Mouse (Mus musculus) hindbrain, embryonic 16.5 days (tissue): ENCODE results near the gene Lsamp. TPM values are rescaled to one million over a fixed set of nuclear protein-coding genes. Genes with fewer than 3 reads are reported as not detected.
A peak's percentile ranks its signal among the peaks of the same experiment; 100 is the strongest.

ENCODE experiments used
- ATAC-seq: fragments of 200-750 bp; cut with Nextera tagmentation; 2 replicates; pipeline ENCODE4 v1.8.0; 2017; ENCODE audit warnings: moderate TSS enrichment, moderate library complexity
- H3K27ac ChIP-seq: fragments of 300-500 bp; sonication (generic); 2 replicates; pipeline ENCODE4 v1.5.1; 2014; ENCODE audit warnings: low read depth, mild to moderate bottlenecking, control low read depth, low read length, moderate library complexity
- H3K27me3 ChIP-seq: fragments of 300-500 bp; sonication (generic); replicated peaks from 2 replicates; pipeline ENCODE4 v1.6.1; 2014; ENCODE audit warnings: low read length; ENCODE audit not compliant: control insufficient read depth, insufficient read depth
- H3K36me3 ChIP-seq: fragments of 300-500 bp; sonication (generic); 2 replicates; pipeline ENCODE4 v1.6.1; 2014; ENCODE audit warnings: mild to moderate bottlenecking, low read length, moderate library complexity, mixed read lengths; ENCODE audit not compliant: control insufficient read depth, insufficient read depth
- H3K4me1 ChIP-seq: fragments of 300-500 bp; sonication (generic); 2 replicates; pipeline ENCODE4 v1.6.1; 2014; ENCODE audit warnings: low read depth, low read length; ENCODE audit not compliant: control insufficient read depth, insufficient read depth
- H3K4me2 ChIP-seq: fragments of 300-500 bp; sonication (generic); 2 replicates; pipeline ENCODE4 v1.6.1; 2014; ENCODE audit warnings: mild to moderate bottlenecking, low read length, control low read depth, moderate library complexity
- H3K4me3 ChIP-seq: fragments of 300-500 bp; sonication (generic); 2 replicates; pipeline ENCODE4 v1.5.1; 2014; ENCODE audit warnings: mild to moderate bottlenecking, low read length, control low read depth, moderate library complexity
- H3K9ac ChIP-seq: fragments of 300-500 bp; sonication (generic); 2 replicates; pipeline ENCODE4 v1.6.1; 2014; ENCODE audit warnings: low read depth, mild to moderate bottlenecking, control low read depth, low read length, moderate library complexity
- H3K9me3 ChIP-seq: fragments of 300-500 bp; sonication (generic); 2 replicates; pipeline ENCODE4 v1.6.1; 2014; ENCODE audit warnings: mild to moderate bottlenecking, low read length, moderate library complexity; ENCODE audit not compliant: control insufficient read depth
- WGBS: fragments of 180-500 bp; shearing (Covaris S2); extraction: QIAGEN DNeasy Blood & Tissue Kit; methylation state at CpG from one replicate; pipeline ENCODE4 v1.1.7; 2014; 5-methylcytosine and 5-hydroxymethylcytosine counted together
- polyA plus RNA-seq: library from polyadenylated mRNA; unstranded; fragments of >200 nt; fragmentation: Nextera tagmentation; extraction: Ambion mirVana; gene quantifications from 2 replicates; pipeline ENCODE4 v1.2.1, GENCODE M21; 2015

The Lsamp gene
- polyA plus RNA-seq, 1 experiment from 2014 or later = 107 TPM

DNA sequence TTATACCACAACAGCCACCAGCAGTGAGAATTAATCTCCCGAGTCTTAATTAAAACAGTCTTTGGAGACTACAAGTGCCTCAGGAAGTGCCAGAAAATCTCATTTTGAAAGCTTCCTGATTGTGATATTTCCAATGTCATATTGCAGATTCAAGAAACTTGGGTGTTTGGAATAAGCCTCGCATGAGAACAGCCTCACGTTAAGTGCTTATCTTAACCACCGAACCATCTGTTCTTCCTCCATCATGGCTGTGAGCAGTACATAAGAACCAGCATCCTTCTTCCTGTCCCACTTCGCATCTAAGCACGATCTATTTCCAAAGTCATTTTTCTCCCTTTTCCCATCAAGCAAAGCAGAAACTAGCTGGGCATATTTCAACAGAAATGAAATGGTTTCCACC, 1780.1 kb downstream of the Lsamp start:
- WGBS = 77% methylated on average over 6 of the region's 6 CpGs
- no peak for ATAC-seq
- H3K4me3 ChIP-seq = no peak overlapping the region

DNA sequence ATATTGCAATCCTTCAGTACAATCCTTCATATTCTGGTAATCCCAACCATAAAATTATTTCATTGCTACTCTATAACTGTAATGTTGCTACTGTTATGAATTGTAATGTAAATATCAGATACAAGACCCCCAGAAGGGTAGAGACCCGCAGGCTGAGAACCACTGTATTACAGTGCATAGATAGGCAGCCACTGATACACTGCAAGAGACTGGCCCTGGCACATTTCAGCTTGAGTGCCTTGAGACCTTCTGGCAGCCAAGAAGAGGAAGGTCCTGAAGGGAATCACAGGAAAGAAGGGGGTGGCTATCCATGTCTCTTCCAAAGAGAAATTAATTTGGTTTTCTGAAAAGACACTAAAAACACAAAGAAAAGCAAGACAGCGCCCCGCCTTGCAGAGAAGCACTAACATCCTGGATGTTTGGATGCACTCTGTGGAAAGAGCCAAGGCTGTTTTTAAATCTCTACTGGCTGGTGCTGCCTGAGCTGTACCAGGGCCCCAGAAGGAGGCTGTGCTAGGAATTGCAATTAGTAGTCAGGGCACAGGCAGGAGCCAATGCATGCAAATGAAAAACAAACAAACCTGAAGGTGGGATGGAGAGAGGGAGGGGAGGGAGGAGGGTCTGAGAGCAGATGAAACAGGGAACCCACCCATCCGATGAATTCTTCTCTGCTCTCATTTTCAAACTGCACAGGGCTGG, 1787.4 kb downstream of the Lsamp start:
- H3K27ac ChIP-seq = peak overlapping the region; percentile 64
- H3K4me1 ChIP-seq = peaks cover 6% of the 10 kb centered on the region; the same call in 1 of the 2 replicates
- H3K9ac ChIP-seq = no peak overlapping the region
- 44% methylated on average over 4 of the region's 4 CpGs for WGBS
- ATAC-seq = peak; percentile 93
- no peak overlapping the region for H3K4me2 ChIP-seq
- no peak overlapping the region for H3K4me3 ChIP-seq
- H3K9me3 ChIP-seq = no peaks in the 10 kb centered on the region
- no peaks in the 10 kb centered on the region for H3K36me3 ChIP-seq
- no peaks in the 10 kb centered on the region for H3K27me3 ChIP-seq

More for the DNA sequence above, 1780.1 kb downstream of the Lsamp start:
- H3K4me1 ChIP-seq = no peaks in the 10 kb centered on the region
- no peaks in the 10 kb centered on the region for H3K36me3 ChIP-seq
- H3K27me3 ChIP-seq = no peaks in the 10 kb centered on the region
- H3K9me3 ChIP-seq = no peaks in the 10 kb centered on the region
- H3K27ac ChIP-seq = no peak overlapping the region
- H3K9ac ChIP-seq = no peak overlapping the region
- H3K4me2 ChIP-seq = no peak overlapping the region

DNA sequence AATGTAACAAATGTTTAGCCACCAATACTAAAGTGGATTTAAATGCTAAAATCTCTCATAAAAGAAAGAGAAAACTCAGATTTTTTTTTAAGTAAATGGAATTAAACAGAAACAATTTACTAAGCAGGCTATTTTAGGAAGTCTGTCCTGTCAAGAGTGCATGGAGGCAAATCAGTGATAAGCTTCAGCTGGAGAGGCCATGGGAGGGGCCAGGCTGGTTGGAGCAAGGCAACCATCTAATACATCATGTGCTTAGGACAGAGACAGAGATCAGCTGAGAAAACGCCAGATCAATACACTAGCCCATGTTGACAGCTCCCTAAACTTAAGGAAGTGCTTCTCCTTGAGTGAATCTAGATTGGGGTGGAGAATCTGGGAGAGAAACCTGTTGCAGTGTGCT, 1793.4 kb downstream of the Lsamp start:
- no peaks in the 10 kb centered on the region for H3K9me3 ChIP-seq
- ATAC-seq = no peak
- H3K4me1 ChIP-seq = no peaks in the 10 kb centered on the region
- no peaks in the 10 kb centered on the region for H3K27me3 ChIP-seq
- no peak overlapping the region for H3K4me3 ChIP-seq
- H3K4me2 ChIP-seq = no peak overlapping the region
- WGBS = 78% methylated on average over 1 of the region's 1 CpGs
- H3K9ac ChIP-seq = no peak overlapping the region
- H3K27ac ChIP-seq = no peak overlapping the region
- no peaks in the 10 kb centered on the region for H3K36me3 ChIP-seq

DNA sequence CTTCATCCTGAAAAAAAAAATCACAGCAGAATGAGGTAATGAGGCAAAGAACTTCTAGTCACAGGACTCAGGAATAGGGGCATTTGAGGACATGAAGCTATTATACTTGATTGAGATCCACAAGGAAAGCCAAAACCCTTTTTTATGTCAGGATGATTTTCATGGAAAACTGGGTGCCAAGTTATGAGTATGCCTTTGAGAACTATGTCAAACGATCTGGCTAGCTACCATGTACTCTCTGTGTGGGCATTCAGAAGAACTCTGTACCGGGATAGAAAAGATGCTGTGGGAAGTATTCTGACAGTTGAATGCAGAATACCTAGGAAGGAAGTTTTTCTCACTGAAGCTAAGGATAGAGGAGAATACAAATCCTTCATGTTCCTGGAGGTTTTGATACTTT, 1801.4 kb downstream of the Lsamp start:
- no peak overlapping the region for H3K27ac ChIP-seq
- H3K4me3 ChIP-seq = no peak overlapping the region
- H3K36me3 ChIP-seq = no peaks in the 10 kb centered on the region
- no peaks in the 10 kb centered on the region for H3K4me1 ChIP-seq
- no peaks in the 10 kb centered on the region for H3K27me3 ChIP-seq
- H3K4me2 ChIP-seq = no peak overlapping the region
- 76% methylated on average over 2 of the region's 2 CpGs for WGBS
- no peaks in the 10 kb centered on the region for H3K9me3 ChIP-seq
- no peak overlapping the region for H3K9ac ChIP-seq
- ATAC-seq = no peak

DNA sequence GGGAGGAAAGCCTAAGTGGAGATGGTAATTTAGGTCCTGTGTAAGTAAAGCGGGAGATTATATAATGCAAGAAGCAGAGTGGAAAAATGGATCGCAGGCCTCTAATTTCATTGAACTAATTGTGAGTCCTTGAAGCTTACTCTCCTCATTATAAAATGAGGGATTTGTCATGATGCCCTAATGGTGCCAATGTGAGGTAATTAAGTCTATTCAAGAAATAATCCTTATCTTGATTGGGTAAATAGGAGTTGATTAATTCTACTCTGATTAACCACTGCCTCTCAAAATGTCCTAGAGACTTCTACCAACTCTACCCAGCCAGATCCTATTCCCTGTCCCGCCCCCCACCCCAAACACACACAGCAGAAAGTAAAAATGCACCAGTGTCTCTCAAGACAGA, 1802.5 kb downstream of the Lsamp start:
- WGBS = 85% methylated on average over 3 of the region's 3 CpGs

DNA sequence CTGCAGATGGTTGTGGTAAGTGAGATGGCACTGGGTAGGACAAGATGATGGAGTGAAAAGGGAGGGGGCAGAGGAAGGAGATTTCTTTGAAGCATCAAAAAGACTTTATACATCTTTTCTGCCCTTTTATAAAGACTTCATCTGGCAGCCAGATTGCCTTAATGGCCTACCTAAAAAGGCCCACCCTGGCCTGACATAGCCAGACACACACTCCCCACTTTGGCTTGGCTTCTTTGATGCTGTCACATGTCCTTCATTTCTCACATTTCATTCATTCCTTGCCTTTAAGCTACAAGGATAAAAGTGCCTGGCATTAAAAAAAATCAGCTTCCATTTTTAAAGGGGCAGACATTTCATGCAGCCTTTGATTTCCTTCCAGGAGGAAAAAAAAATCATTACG, 1803.0 kb downstream of the Lsamp start:
- Histone ChIP-seq H3K4me1 (no peaks in the 10 kb centered on the region), H3K27me3 (no peaks in the 10 kb centered on the region), H3K4me2 (no peak overlapping the region), H3K27ac (no peak overlapping the region), H3K36me3 (no peaks in the 10 kb centered on the region), H3K9me3 (no peaks in the 10 kb centered on the region), H3K9ac (no peak overlapping the region), H3K4me3 (no peak overlapping the region)
- 56% methylated on average over 1 of the region's 1 CpGs for whole genome bisulfite sequencing
- no peak for ATAC-seq

More for the DNA sequence above, 1802.5 kb downstream of the Lsamp start:
- ATAC-seq = no peak
- no peak overlapping the region for H3K27ac ChIP-seq
- no peak overlapping the region for H3K4me2 ChIP-seq
- no peaks in the 10 kb centered on the region for H3K9me3 ChIP-seq
- no peak overlapping the region for H3K4me3 ChIP-seq
- no peaks in the 10 kb centered on the region for H3K27me3 ChIP-seq
- no peaks in the 10 kb centered on the region for H3K36me3 ChIP-seq
- no peaks in the 10 kb centered on the region for H3K4me1 ChIP-seq
- H3K9ac ChIP-seq = no peak overlapping the region

DNA sequence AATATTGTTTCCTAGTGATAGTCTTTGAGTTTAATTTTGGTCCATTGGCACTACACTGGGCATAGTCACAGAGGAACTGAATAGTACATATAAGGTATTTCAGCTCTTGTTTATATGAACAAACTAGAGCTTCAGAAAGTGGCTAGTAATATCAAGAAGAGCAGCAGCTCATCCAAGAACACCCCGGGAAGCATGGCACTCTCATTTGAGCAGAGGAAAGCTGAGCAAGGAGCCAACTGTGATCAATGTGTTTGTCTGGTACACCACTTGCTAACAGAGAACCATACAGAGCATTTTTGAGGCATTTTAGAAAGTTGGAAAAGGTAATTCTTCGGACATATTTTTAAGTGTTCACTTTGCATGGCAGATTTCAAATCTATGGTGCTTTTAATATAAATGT, 1805.9 kb downstream of the Lsamp start:
- H3K9ac ChIP-seq = no peak overlapping the region
- H3K27me3 ChIP-seq = no peaks in the 10 kb centered on the region
- no peaks in the 10 kb centered on the region for H3K4me1 ChIP-seq
- H3K9me3 ChIP-seq = no peaks in the 10 kb centered on the region
- no peak overlapping the region for H3K4me3 ChIP-seq
- no peak for ATAC-seq
- no peak overlapping the region for H3K4me2 ChIP-seq
- 97% methylated on average over 2 of the region's 2 CpGs for WGBS
- H3K27ac ChIP-seq = no peak overlapping the region
- H3K36me3 ChIP-seq = no peaks in the 10 kb centered on the region

DNA sequence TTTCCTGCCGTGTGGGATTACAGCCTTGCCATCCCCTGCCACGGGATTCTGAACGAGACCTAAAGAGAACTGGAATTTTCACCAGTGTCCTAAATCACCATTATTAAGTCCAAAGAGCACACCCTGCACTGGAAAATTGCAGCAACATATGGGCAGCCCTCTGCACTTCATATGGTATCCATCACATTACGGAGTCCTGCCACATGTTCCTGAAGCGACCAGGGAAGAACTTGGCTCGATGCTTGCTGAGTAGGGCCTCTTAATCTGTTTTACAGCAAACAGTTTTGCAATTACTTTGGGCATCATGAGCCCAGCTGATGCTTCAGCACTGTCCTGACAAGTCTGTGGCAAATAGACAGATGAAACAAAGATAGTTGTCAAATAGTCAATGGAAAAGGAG, 1836.2 kb downstream of the Lsamp start:
- WGBS = 69% methylated on average over 6 of the region's 6 CpGs
- Histone ChIP-seq H3K27ac (no peak overlapping the region), H3K4me1 (no peaks in the 10 kb centered on the region), H3K36me3 (no peaks in the 10 kb centered on the region), H3K9ac (no peak overlapping the region), H3K4me3 (no peak overlapping the region), H3K9me3 (no peaks in the 10 kb centered on the region), H3K27me3 (no peaks in the 10 kb centered on the region), H3K4me2 (no peak overlapping the region)
- peak; percentile 76 for ATAC-seq

DNA sequence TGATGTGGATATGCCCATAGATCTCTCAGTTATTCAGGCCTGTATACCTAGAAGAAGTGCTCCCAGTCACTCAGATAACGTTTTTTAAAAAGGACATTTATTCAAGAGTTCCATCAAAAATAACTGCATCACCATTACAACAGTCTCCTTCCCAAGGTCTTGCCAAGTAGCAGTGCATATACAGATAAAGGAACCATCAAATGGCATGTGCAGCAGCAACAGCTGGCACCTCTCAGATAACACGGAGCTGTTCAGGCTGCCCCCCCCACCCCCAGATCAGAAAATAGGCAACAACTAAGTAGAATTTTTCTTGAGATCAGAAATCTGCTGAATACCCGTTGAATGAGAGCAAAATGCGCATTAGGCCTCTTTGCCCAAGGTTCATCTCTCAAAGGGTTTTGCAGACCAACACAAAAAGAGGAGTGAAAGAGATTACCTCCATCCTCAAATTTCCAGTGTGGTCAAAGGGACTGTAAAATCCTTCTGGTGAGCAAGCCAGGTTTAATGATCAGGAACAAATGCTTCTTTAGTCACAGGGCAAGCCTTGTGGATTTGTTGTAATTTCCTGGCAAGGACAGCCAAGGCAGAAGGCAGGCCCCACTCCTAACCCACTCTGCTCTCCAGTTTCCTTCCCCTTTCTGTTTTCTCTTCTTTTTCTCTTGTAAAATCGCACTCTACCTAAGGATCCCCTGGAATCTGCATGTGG, 1842.9 kb downstream of the Lsamp start:
- no peaks in the 10 kb centered on the region for H3K9me3 ChIP-seq
- no peak overlapping the region for H3K27ac ChIP-seq
- H3K36me3 ChIP-seq = no peaks in the 10 kb centered on the region
- H3K4me1 ChIP-seq = no peaks in the 10 kb centered on the region; the same call in 1 of the 2 replicates
- 64% methylated on average over 5 of the region's 5 CpGs for WGBS
- ATAC-seq = peak; percentile 42; the same call in 1 of the 2 replicates
- no peak overlapping the region for H3K9ac ChIP-seq
- no peaks in the 10 kb centered on the region for H3K27me3 ChIP-seq
- no peak overlapping the region for H3K4me2 ChIP-seq
- no peak overlapping the region for H3K4me3 ChIP-seq
